Mouse (Mus musculus): ENCODE data around the gene Ikbkg.
"Not testable (repeated sequence)": the region's sequence is repeated elsewhere in the genome, so short reads cannot be mapped to it uniquely, and the experiment has no call there.

Ikbkg gene

GRCm38 (mm10) chrX:74429290-74429821, 36.3 kb downstream of the Ikbkg start:
- intact Hi-C loops (cut with DNase I), result no loop called here

GRCm38 (mm10) chrX:74451157-74451912, 58.2 kb downstream of the Ikbkg start:
- intact Hi-C loops (cut with DNase I), result no loop called here

- intact Hi-C loops (cut with DNase I), result no loop called here
These were observed 59.7 kb downstream of the Ikbkg start for GRCm38 (mm10) chrX:74452773-74453172.

- intact Hi-C loops (cut with DNase I), result not testable (repeated sequence)
These were observed 88.3 kb downstream of the Ikbkg start, which contains the start of gene Gm6880 for GRCm38 (mm10) chrX:74481349-74481885. Gene Gm6880, minus strand, starts transcription at chrX:74481399.

GRCm38 (mm10) chrX:74497131-74497530, 104.0 kb downstream of the Ikbkg start:
- intact Hi-C loops (cut with DNase I), result no loop called here
